Mouse (Mus musculus) layer of hippocampus, adult 8-10 months (tissue): ENCODE results near the gene Me1. TPM values are rescaled to one million over a fixed set of nuclear protein-coding genes. Genes with fewer than 3 reads are reported as not detected.
A peak's percentile ranks its signal among the peaks of the same experiment; 100 is the strongest.

Experiments used
- DNase-seq, 2 experiments: peaks; one replicate each; pipeline ENCODE4 v3.0.0; 2022; ENCODE audit warnings: low spot score in 2 of 2
- total RNA-seq, 4 experiments: library from RNA; stranded (reverse); gene quantifications; 2 replicates each; pipeline ENCODE4 v1.2.4; 2022

Me1 gene
- 10 to 100 TPM; 65.8 to 71.6 (median 68.2) TPM for total RNA-seq

DNA sequence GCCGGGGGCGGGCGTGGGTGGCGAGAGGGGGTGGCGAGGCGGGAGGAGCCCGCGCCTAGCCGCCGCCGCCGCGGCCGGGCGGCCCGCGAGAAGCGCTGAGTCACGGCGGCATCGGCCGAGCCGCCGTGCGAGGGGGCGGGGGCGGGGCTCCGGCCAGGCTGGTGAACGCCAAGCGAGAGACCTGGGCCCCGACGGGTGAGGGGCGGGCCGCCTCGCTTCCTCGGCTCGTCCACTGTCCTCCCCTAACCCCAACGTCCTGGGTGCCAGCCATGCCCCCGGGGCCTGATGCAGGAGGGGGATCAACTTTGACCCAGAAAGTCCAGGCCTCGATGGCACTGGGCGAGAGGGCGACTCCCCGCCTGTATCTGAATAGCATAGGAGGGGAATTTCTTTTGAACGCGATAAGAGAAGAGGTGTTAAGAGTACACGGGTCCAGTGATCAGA, at the start of gene Me1:
Gene Me1, minus strand, starts transcription at position 136 of the 444 bp plus-strand sequence.
- DNase-seq = no peak

DNA sequence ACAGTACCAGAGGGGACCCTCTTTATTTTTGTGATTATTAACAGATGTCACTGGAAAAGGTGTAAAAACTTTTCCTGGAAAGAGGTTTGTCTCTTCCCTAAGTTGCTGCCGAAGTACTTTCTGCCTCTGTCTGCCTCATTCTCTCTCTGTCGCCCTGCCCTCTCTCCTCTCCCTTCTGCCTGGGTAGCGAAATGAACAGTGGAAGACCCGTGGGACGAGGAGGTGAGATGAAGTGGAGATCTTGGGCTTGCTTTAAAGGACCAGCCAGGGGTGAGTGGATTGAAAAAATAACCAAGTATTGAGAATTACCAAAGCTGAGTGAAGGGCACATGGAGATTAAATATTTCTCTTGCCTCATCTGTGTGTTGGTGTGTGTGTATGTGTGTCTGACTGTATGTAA, 48.3 kb upstream of the Me1 start:
- no peak for DNase-seq

DNA sequence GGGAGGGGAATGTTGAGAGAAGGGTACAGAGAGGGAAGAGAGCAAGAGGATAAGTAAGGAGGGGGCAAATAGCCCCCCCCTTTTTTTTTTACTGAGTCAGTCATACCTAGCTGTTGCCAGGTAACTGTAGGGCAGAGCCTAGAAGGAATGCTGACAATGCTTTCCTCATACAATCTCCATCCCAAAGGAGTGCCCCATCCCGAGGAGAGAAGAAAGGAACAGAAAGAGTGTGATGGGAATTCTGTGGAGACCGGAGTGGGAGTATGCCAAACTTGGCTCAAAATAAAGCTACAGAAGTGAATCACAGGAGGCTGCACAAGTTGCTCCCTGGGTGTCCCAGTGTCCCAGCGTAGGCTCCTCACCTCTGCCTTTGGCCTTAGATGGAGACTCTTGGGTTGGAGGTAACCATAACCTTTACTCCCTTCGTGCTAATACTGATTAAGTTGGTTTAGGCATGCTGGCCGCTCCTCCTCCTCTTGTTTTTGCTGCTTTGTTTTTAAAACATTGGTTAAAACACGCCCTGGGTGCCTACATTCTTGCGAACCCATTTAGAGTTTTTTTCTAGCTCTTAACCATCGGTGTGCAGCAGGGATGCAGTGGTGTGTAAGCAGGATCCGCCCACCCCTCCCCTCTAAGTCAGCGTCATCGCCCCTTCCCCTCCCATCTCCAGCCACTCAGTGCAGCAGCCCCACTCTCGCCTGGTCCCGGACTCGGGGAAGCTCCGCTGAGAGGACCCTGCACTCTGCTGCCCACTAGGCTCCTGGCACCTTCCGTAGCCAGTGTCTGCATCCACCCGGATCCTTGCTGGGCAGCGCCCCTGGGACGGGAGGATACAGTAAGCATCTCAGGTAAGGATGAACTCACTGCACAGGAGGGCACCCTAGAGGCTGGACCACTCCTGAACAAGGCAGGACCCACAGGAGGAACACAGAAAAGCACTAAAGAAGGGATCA, 47.5 kb upstream of the Me1 start, which contains the start of gene Prss35:
Gene Prss35, plus strand, starts transcription at position 691 of the 953 bp plus-strand sequence.
- DNase-seq = no peak

DNA sequence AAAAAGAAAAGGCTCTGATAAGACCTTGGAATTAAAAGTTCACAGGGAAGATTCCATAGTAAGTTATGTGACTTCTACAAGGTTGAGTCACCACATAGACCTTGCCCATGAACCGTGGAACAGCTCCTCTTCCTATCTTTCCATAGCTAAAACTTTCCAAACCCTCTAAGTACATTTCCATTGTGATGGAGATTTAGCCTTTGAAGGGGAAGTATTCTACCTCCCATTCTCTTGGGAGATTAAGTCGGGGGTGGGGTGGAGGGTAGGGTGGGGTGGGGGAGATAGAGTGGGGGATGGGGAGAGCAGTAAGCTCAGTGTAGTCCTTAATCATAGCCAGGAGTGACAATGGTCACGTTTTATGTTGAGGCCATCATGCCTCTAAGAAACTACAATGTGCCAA, 44.2 kb upstream of the Me1 start:
- no peak for DNase-seq

DNA sequence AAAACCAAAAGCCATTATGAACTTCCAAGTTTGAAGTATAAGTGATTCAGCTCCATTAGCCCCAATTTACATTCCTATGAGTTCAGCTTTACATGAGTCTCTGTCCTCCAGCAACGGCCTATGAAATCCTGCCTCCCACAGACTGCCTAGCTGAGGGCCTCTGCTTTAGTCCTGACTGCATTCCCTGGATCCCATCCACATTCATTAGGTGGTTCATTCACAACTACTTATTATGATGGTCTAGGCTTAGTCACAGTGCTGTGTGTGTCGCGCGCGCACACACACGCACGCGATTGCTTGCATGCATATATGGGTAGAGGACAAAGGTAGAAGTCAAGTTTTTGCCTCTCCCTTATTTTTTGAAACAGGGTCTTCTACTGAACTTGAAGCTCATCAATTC, 43.0 kb upstream of the Me1 start:
- DNase-seq = no peak

DNA sequence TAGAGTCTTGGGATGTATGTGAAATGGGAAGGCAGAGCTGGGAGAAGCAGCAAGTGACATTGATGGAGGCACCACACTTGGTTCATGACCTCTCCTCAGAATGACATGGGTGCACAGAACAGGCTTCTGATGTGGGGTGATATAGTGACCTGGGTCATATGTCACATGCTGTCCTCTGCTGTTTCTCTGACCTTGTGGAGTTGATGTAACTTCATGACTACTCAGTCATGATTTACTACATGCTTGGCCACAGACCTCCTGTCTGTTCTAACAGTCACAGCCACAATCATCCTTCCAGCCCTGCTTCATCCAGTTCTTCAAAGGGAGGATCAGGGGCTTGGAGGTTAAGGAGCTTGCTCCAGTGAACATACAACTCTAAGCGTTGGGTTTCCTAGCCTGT, 42.3 kb upstream of the Me1 start:
- no peak for DNase-seq

DNA sequence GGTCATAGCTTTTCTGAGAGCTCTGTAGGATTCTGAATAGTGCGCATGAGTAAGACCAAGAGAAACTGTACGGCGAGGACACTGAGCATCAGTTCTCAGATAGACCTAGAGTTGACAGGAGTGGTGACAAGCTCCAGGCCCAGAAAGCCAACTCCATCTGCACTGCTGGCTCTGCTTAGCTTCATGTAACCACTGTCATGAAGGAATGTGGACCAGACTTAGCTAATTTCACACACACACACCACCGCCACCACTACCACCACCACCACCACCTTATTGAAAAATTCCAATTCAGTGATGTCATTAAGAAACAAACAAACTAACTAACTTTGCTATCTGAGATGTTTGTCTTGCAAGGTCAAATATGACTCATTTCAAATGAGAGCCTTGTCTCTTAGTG, 41.2 kb upstream of the Me1 start:
- DNase-seq = no peak

DNA sequence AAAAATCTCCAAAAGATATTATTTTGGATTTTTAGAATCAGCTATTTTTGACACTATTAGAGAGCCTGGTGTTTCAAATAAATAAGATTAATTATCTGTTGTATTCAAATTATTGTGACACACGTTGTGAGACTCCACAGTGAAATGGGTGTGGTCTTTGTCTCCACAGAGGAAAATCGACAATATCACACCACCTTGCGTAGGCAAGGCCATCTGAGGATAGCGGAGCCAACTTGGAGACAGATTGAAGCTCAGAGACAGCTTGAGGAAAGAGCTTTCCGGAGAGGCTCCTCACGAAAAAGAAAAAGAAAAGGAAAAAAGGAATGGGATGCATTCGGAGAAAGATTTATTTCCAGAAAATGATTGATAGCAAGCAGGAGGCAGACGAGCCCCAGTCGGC, 39.0 kb upstream of the Me1 start:
- no peak for DNase-seq

DNA sequence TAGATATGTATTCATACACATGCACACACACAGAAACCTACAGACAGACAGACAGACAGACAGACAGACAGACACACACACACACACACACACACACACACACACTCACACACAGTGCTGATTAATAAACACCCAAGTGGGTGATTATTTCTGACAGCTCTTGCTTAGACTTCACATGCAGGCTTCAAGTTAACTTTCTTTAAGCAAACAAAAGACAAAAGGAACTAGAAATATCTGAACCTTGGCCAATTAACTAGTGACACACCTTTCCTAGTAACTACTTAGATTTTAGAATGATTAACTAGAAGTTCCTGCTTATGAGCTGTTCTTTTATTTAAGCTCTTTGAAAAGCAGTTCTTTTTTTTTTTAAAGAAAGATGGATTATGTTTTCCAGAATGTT, 38.6 kb upstream of the Me1 start:
- no peak for DNase-seq

DNA sequence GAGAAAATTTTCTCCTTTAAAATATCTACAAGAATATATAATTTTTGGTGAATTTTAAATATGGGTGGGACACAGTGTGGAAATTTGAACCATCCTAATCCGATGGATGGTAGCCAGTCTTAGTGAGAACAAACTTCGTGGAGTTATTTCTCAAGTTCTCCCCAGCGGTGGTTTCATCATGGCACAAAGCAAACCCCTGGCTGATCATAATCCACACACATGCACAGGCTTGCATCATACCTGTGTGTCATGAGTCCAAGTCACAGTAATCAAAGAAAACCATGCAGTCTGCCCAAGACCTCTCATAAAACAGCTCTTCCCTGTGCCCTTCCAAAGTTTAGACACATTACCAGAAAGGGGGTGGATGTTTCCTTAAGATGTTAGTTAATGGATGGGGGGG, 34.1 kb upstream of the Me1 start:
- DNase-seq = no peak

DNA sequence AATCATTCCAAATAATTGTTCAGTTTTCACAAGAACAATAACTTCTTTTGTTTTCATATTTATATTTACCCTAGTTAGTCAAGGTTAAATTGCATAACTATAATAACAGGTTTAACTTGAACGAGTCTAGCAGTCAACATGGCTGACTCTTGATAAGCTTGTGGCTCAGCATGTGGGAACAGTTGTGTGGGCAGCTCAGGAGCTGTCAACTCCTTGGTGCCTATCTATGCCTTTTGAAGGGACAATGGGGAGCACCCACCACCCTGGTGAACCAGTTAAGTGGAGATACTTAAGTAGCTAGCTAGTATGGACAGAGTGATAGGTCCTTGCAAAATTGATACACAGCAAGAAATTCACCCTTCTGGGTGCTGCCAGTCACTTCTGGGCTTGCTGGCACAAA, 33.3 kb upstream of the Me1 start:
- no peak for DNase-seq

DNA sequence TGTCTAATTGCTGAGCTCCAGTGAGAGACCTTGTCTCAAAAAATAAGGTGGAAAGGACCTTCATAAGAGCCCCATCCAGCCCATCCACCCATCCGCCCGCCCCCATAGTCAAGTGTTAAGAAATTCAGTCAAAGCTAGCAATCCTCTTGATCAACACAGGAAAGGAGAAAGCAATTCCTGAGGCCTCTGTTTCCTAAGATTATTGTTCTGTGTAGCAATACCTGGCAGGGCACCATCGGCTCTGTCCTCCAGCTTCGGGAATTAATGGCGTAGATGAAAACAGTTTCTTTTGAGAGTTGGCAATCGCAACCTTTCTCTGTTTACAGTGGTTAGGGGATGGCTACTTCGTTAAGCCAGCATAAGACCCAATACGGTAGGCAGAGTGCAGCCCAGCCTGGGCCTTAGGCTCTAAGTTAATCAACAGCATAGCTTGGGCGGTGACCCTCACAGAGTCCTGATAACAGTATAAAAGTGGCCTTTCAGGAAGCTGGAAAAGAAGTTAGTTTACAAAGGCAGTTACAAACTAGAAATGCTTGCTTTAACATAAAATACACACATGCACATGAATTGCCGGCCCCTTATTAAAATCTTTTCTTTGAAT, 32.6 kb upstream of the Me1 start:
- no peak for DNase-seq

DNA sequence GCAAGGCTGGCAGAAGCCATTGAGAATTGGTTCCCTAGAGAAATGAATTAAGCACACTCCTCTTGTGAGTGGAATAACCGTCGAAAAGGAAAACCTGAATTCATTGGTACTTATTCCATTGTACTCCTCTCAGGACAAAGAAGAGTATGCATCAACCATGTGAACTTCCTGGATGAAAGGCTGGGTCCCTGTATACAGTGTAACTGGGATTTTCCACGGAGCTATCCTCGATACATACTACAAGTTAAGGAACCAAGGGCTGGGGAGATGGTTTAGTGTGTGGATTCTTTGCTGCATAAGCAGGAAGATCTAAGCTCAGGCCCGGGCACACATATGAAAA, 30.6 kb upstream of the Me1 start:
- no peak for DNase-seq

DNA sequence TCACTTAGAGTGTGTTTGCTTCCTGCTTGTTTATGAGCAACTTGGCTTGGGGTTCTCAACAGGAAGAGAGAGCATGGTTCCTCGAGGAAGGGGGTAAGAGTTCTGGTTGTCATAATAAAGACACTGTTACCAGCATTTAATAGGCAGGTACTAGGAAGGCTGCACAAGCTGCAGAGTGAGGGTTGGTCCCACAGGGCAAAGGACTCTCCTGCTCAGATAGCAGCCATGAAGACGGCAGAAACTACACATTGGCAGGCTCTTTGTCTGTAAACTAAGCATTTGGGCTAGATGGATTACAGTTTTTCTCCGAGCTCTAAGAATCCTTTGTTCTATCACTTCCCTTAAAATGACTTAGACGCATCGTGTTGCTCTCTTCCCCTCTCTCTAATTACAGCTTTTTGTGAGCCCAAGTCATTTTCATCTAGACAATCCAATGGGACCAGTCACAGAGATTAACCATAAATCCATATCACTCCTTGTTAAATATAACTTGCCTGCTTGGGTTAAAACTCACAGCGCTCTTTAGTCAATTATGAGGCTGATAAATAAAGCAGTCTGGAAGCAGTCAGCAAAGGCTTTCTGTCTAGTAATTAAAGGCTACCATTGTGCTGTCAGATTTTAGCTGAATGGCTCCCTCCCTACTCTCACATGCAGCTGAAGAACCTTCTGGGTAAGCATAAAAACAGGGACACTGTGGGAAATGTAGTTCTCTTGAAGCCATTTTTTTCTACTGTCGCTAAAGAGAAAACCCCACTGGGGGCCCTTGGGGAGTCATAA, 30.0 kb upstream of the Me1 start:
- no peak for DNase-seq

DNA sequence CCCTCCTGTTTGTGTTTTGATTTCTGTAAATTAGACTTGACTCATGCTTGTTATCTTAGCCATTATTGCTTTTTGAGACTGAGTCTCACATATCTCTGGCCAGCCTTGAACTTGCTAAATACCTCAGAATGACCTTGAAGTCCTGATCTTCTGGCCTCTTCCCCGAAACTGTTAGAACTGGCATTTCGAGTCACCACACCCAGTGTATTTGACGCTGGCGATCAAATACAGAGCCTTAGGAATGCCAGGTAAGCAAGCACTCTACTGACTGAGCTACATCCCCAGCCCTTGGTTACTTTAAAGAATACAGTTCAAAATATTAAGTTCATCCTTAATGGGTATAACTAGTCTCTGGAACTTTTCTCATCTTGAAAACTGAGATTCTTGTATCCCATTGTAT, 29.3 kb upstream of the Me1 start:
- DNase-seq = no peak

DNA sequence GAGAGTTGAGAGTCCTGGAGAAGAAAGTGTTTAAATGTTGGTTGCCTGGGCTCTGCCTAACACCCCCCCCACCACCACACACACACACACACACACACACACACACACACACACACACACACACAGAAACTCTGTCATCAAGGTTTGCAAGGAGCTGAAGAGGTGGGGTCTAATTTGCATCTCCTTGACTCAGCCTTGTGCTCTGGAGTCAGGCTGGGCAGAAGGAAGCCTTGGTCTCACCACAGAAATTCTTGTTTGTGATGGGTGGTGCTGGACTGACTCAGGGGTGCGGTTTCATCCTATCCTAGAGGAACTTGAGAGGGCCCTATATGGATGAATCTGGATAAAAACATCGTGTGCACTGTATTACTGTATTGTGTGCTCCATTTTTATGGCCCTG, 25.0 kb upstream of the Me1 start:
- no peak for DNase-seq

DNA sequence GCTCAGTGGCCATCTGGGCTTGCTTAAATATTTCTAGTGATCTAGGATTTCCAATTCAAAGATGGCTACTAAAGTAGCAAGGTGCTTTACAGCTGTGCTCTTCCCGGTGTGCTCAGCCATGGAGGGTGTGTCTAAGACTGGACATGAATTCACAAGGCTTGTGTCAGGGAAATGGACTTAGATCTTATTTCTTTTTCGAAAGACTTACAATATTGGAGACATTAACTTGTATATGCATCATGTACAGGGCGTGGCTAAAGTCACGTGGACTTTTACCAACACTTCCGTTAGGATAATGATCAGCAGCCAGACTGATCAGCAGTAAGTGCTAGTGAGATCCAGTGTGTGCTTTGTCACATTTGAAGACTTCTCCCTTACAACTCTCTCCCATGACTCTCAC, 24.5 kb upstream of the Me1 start:
- DNase-seq = no peak

DNA sequence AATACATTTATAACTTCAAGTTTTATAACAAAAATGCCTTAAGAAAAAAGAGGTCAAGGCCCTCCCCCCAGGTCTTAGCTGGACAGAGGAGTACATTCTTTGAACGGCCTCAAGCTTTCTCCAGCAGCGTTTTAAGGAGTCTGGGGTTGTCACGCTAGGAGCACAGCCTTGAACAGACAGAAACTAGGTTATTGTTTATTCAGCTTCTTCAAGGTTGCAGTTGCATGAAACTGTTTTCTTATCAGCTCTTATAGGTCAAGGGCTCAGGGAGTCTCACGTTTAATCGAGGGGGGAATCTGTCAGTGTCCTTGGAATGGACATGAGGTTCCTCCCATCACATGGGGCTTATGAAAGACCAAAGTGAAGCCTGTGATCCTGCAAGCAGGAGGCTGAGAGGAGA, 21.4 kb upstream of the Me1 start:
- DNase-seq = no peak

DNA sequence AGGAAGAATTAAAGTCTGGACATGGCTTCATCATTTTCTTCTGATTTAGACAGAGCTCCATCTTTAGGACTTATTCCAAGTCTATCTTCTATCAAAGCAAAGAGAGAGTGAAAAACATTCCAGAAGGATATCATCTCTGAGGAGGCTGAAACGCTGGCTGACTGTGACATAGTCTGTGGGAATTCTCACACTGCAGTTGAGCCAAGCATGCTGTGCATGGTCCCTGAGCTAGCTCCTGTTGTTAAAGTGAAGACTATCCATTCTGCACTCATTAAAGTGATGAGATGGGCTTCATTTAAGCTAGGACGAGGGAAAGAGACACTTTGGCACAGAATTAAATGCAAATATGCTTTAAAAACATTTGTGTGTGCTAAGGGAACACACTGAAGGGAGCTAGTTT, 20.8 kb upstream of the Me1 start:
- no peak for DNase-seq

DNA sequence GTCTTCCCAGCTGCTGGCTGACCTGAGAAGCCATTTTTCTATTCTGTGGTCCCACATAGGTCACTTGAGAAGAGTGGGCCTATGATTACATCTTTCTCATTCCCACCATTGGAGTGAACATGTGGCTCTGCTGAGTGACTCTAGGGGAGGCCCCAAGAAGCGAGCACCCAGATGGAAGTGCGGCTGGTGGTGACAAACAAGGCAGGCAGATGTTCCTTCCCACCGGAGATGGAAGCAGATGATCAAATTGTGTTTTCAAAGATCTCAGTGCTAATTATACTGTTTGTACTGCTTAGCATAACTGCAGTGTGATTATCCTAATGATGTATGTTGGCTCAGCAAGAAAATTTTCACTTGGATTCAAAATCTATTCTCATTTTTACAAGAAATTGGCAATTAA, 18.3 kb upstream of the Me1 start:
- peak; percentile 32 to 59 for DNase-seq

DNA sequence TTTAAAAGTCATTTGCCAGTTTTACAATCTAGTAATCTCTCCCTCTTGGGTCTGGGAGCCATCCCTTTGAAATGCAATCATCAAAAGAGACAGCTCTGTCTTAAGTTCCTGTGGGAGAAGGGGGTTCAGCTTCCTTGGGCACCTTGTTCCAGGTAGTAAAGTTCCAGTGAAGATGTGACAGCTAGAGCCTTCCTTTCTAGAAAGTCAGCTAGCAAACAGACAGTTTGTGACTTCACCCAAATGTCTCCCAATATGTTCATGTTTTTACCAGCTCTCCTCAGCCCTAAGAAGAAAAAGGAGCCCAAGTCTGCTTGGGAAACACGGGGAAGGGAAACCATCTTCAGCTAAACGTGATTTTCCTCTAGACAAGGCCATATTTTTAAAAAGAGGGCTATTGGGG, 16.9 kb upstream of the Me1 start:
- DNase-seq = no peak

DNA sequence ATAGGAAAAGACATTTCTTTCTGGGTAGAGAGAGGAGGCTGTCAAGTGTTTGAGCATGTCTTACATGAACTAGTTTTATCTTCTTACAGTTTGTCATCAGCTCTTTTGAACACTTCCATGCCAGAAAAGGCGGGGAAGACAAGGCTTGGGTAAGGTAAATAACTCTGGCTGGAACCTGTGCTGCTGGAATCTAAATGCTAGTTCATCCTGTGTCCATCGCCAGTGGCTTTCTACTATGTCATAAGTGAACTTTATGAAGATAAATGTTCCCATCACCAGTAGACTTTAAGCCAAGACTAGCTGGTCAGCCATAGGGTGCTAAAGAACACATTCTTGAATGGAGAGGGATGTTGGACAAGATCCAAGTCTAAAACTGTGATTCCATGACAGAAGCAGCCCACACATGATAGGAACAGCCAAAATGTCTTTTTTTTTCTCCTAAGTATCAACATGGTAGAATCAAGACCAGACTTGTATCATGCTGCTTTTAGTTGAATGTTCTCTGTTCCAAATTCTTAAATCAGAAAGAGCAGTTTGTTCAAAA, 14.4 kb upstream of the Me1 start:
- DNase-seq = no peak
